Mouse (Mus musculus) liver, adult 2 months (tissue): ENCODE measurements at regions not wholly inside any gene's neighbourhood (a gene's known extent, or its start where the extent isn't known, plus 50 kb on each side); places are given as distances from the start of the nearest gene placed in this dataset.
A peak's percentile ranks its signal among the peaks of the same experiment; 100 is the strongest.

Source experiments
- DNase-seq: peaks from one replicate; pipeline ENCODE4 v3.0.0-alpha.2; 2011; ENCODE audit warnings: low read depth, low spot score; ENCODE audit errors: extremely low read depth
- H3K27ac ChIP-seq: fragments of 200-500 bp; replicated peaks from 2 replicates; pipeline ENCODE4 v1.5.1; 2012; ENCODE audit warnings: low read depth, mild to moderate bottlenecking, control low read depth, inconsistent platforms, low read length; ENCODE audit not compliant: insufficient read depth
- H3K27me3 ChIP-seq: fragments of 200-500 bp; 2 replicates; pipeline ENCODE4 v1.6.1; 2012; ENCODE audit warnings: mild to moderate bottlenecking, moderate library complexity, low read length, inconsistent platforms; ENCODE audit not compliant: control insufficient read depth, insufficient read depth
- H3K36me3 ChIP-seq: fragments of 200-500 bp; 2 replicates; pipeline ENCODE4 v1.6.1; 2012; ENCODE audit warnings: low read length, inconsistent platforms; ENCODE audit not compliant: control insufficient read depth, insufficient read depth
- H3K4me1 ChIP-seq: fragments of 200-500 bp; 2 replicates; pipeline ENCODE4 v1.6.1; 2011; ENCODE audit warnings: low read length; ENCODE audit not compliant: control insufficient read depth, insufficient read depth
- H3K4me3 ChIP-seq: fragments of 200-500 bp; 2 replicates; pipeline ENCODE4 v1.5.1; 2011; ENCODE audit warnings: low read depth, mild to moderate bottlenecking, control low read depth, low read length, moderate library complexity; ENCODE audit not compliant: insufficient read depth
- H3K79me2 ChIP-seq: fragments of 200-500 bp; 2 replicates; pipeline ENCODE4 v1.6.1; 2012; ENCODE audit warnings: inconsistent platforms, mild to moderate bottlenecking, low read length, moderate library complexity; ENCODE audit not compliant: control insufficient read depth, insufficient read depth
- H3K9ac ChIP-seq: fragments of 200-500 bp; 2 replicates; pipeline ENCODE4 v1.6.1; 2012; ENCODE audit warnings: low read depth, mild to moderate bottlenecking, control low read depth, inconsistent platforms, low read length
- CTCF ChIP-seq: fragments of 200-500 bp; IDR thresholded peaks from 2 replicates; pipeline ENCODE4 v1.5.1; 2011; ENCODE audit warnings: low read depth, low read length, control low read depth
- POLR2A ChIP-seq: fragments of 200-500 bp; IDR thresholded peaks from 2 replicates; pipeline ENCODE4 v1.6.1; 2011; ENCODE audit warnings: low read length, control low read depth; ENCODE audit not compliant: insufficient read depth; ENCODE audit errors: extremely low read depth
- WGBS: fragments of 180-500 bp; shearing (Covaris S2); methylation state at CpG from one replicate; pipeline ENCODE4 v1.1.7; 2018; 5-methylcytosine and 5-hydroxymethylcytosine counted together

GRCm38 (mm10) chr19:15033921-15034320 is 436.1 kb upstream of the Tle4 start:
- Histone ChIP-seq H3K4me3 (no peak overlapping the region), H3K27me3 (no peaks in the 10 kb centered on the region), H3K79me2 (no peaks in the 10 kb centered on the region), H3K9ac (no peak overlapping the region), H3K36me3 (no peaks in the 10 kb centered on the region), H3K4me1 (no peaks in the 10 kb centered on the region), H3K27ac (no peak overlapping the region)
- TF ChIP-seq POLR2A (no peak), CTCF (no peak)
- WGBS, result 83% methylated on average over 8 of the region's 8 CpGs
- DNase-seq, result no peak

- no peak overlapping the region for H3K9ac ChIP-seq
- H3K36me3 ChIP-seq, result no peaks in the 10 kb centered on the region
- WGBS, result 86% methylated on average over 5 of the region's 5 CpGs
- H3K27me3 ChIP-seq, result no peaks in the 10 kb centered on the region
- DNase-seq, result no peak
- TF ChIP-seq POLR2A (no peak), CTCF (no peak)
- no peak overlapping the region for H3K4me3 ChIP-seq
- H3K79me2 ChIP-seq, result no peaks in the 10 kb centered on the region
- no peaks in the 10 kb centered on the region for H3K4me1 ChIP-seq
- H3K27ac ChIP-seq, result no peak overlapping the region
Measured at GRCm38 (mm10) chr19:15033396-15033795, 435.5 kb upstream of the Tle4 start.

- DNase-seq, result peak; percentile 1
- no peak overlapping the region for H3K9ac ChIP-seq
- H3K27me3 ChIP-seq, result no peaks in the 10 kb centered on the region
- no peak overlapping the region for H3K27ac ChIP-seq
- TF ChIP-seq CTCF (no peak), POLR2A (no peak)
- no peaks in the 10 kb centered on the region for H3K36me3 ChIP-seq
- no peaks in the 10 kb centered on the region for H3K4me1 ChIP-seq
- 71% methylated on average over 9 of the region's 9 CpGs for WGBS
- no peak overlapping the region for H3K4me3 ChIP-seq
- H3K79me2 ChIP-seq, result no peaks in the 10 kb centered on the region
Measured at GRCm38 (mm10) chr19:15032297-15032947, 434.6 kb upstream of the Tle4 start.

GRCm38 (mm10) chr19:15031483-15031882 is 433.6 kb upstream of the Tle4 start:
- Histone ChIP-seq H3K9ac (no peak overlapping the region), H3K4me1 (no peaks in the 10 kb centered on the region), H3K4me3 (no peak overlapping the region), H3K79me2 (no peaks in the 10 kb centered on the region), H3K27me3 (no peaks in the 10 kb centered on the region), H3K36me3 (no peaks in the 10 kb centered on the region), H3K27ac (no peak overlapping the region)
- DNase-seq, result no peak
- TF ChIP-seq POLR2A (no peak), CTCF (no peak)

GRCm38 (mm10) chr19:15003596-15003995 is 405.7 kb upstream of the Tle4 start:
- H3K4me3 ChIP-seq, result no peak overlapping the region
- WGBS, result 77% methylated on average over 3 of the region's 3 CpGs
- no peak for DNase-seq

GRCm38 (mm10) chr19:14993344-14993743 is 395.5 kb upstream of the Tle4 start:
- H3K36me3 ChIP-seq, result no peaks in the 10 kb centered on the region
- no peaks in the 10 kb centered on the region for H3K27me3 ChIP-seq
- H3K27ac ChIP-seq, result no peak overlapping the region
- no peak overlapping the region for H3K4me3 ChIP-seq
- no peaks in the 10 kb centered on the region for H3K79me2 ChIP-seq
- TF ChIP-seq CTCF (no peak), POLR2A (no peak)
- DNase-seq, result no peak
- H3K4me1 ChIP-seq, result no peaks in the 10 kb centered on the region
- 81% methylated on average over 2 of the region's 2 CpGs for WGBS
- no peak overlapping the region for H3K9ac ChIP-seq

More at GRCm38 (mm10) chr19:15003596-15003995, 405.7 kb upstream of the Tle4 start:
- TF ChIP-seq POLR2A, result no peak
- TF ChIP-seq CTCF, result no peak
- Histone ChIP-seq H3K4me1 (no peaks in the 10 kb centered on the region), H3K9ac (no peak overlapping the region), H3K79me2 (no peaks in the 10 kb centered on the region), H3K27ac (no peak overlapping the region), H3K27me3 (no peaks in the 10 kb centered on the region), H3K36me3 (no peaks in the 10 kb centered on the region)
